Mouse (Mus musculus): ENCODE data around the gene Slc13a5.

Gene Slc13a5

GRCm38 (mm10) chr11:72206341-72207203 is 60.5 kb downstream of the Slc13a5 start, which contains the start of gene Gm43951:
Gene Gm43951, minus strand, starts transcription at chr11:72206840.
- no peak for DNase-seq (ENCODE audit: extremely low spot score, low read depth, low spot score)

- DNase-seq (ENCODE audit: extremely low spot score, low read depth, low spot score) = no peak
These were observed 61.8 kb downstream of the Slc13a5 start for GRCm38 (mm10) chr11:72205256-72205655.

GRCm38 (mm10) chr11:72203440-72203839 is 63.6 kb downstream of the Slc13a5 start:
- no peak for DNase-seq (ENCODE audit: extremely low spot score, low read depth, low spot score)

- no peak for DNase-seq (ENCODE audit: extremely low spot score, low read depth, low spot score)
These were observed 70.5 kb downstream of the Slc13a5 start for GRCm38 (mm10) chr11:72196506-72196905.

GRCm38 (mm10) chr11:72194259-72194658 is 72.8 kb downstream of the Slc13a5 start:
- DNase-seq (ENCODE audit: extremely low spot score, low read depth, low spot score) = no peak

Data from hindlimb bud, embryonic 11.5 days (tissue).